Mouse (Mus musculus) hindbrain, postnatal 0 days (tissue): Measurements from ENCODE around the gene Adam4. TPM values are rescaled to one million over a fixed set of nuclear protein-coding genes. Genes with fewer than 3 reads are reported as not detected.
A peak's percentile ranks its signal among the peaks of the same experiment; 100 is the strongest.
"Not testable (repeated sequence)": the region's sequence is repeated elsewhere in the genome, so short reads cannot be mapped to it uniquely, and the experiment has no call there.

Experiments used
- ATAC-seq: fragments of 200-750 bp; cut with Nextera tagmentation; 2 replicates; pipeline ENCODE4 v1.8.0; 2017; ENCODE audit warnings: mild to moderate bottlenecking, moderate TSS enrichment, moderate library complexity
- DNase-seq: peaks from one replicate; pipeline ENCODE4 v3.0.0-alpha.2; 2015; ENCODE audit warnings: low spot score
- H3K27ac ChIP-seq: fragments of 300-500 bp; sonication (generic); 2 replicates; pipeline ENCODE4 v1.5.1; 2014; ENCODE audit warnings: mild to moderate bottlenecking
- H3K27me3 ChIP-seq: fragments of 300-500 bp; sonication (generic); 2 replicates; pipeline ENCODE4 v1.6.1; 2014; ENCODE audit warnings: low read length, mixed read lengths; ENCODE audit not compliant: insufficient read depth
- H3K36me3 ChIP-seq: fragments of 300-500 bp; sonication (generic); 2 replicates; pipeline ENCODE4 v1.6.1; 2014; ENCODE audit warnings: low read length, mixed read lengths; ENCODE audit not compliant: insufficient read depth
- H3K4me1 ChIP-seq: fragments of 300-500 bp; sonication (generic); 2 replicates; pipeline ENCODE4 v1.6.1; 2014; ENCODE audit warnings: antibody characterized with exemption, low read length, mixed read lengths; ENCODE audit not compliant: insufficient read depth
- H3K4me2 ChIP-seq: fragments of 300-500 bp; sonication (generic); 2 replicates; pipeline ENCODE4 v1.6.1; 2014; ENCODE audit warnings: low read depth, mild to moderate bottlenecking, low read length, moderate library complexity, mixed read lengths
- H3K4me3 ChIP-seq: fragments of 300-500 bp; sonication (generic); 2 replicates; pipeline ENCODE4 v1.5.1; 2014; ENCODE audit warnings: low read length
- H3K9ac ChIP-seq: fragments of 300-500 bp; sonication (generic); replicated peaks from 2 replicates; pipeline ENCODE4 v1.6.1; 2014; ENCODE audit warnings: mild to moderate bottlenecking, low read length, moderate library complexity, mixed read lengths
- H3K9me3 ChIP-seq: fragments of 300-500 bp; sonication (generic); 2 replicates; pipeline ENCODE4 v1.6.1; 2016; ENCODE audit warnings: low read length, mixed read lengths
- CTCF ChIP-seq: IDR thresholded peaks from 2 replicates; pipeline ENCODE4 v1.5.1; 2016; ENCODE audit warnings: antibody characterized with exemption, control low read depth, low read depth
- WGBS: fragments of 180-500 bp; shearing (Covaris S2); extraction: QIAGEN DNeasy Blood & Tissue Kit; methylation state at CpG from one replicate; pipeline ENCODE4 v1.1.7; 2014; 5-methylcytosine and 5-hydroxymethylcytosine counted together
- polyA plus RNA-seq: library from polyadenylated mRNA; unstranded; fragments of >200 nt; fragmentation: Nextera tagmentation; extraction: Ambion mirVana; gene quantifications from 2 replicates; pipeline ENCODE4 v1.2.1, GENCODE M21; 2015
- total RNA-seq: library from RNA; depleted of rRNA; stranded (reverse); fragments of >200 nt; gene quantifications from 2 replicates; pipeline ENCODE4 v1.2.3, GENCODE M21; 2014; rRNA removed

Adam4 gene
- total RNA-seq (1.5 TPM in 2 replicates), polyA plus RNA-seq (0.11 TPM in 2 replicates)

DNA sequence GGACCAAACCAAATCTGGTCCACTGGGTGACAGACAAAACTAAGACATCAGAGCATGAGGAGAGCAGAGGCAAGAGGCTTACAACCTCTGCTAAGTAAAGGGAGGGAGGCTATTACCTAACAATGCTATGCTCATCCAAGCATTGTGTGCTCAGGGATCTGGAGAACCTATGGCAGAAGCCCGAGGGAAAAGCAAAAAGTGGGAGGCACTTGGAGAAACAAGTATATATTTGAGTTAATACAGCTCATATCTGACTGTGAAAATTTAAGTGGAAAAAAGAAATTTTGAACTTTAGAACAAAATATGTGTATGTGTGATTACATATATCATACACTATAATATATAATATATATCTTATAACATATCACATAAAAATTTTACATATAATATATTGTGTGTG lies at the start of gene Adam4:
Gene Adam4, minus strand, starts transcription at position 101 of the 400 bp plus-strand sequence.
- Histone ChIP-seq H3K9ac (no peak within 1 kb of the TSS), H3K36me3 (no peaks in the 10 kb centered on the region), H3K27ac (no peak within 1 kb of the TSS), H3K4me2 (no peak within 1 kb of the TSS), H3K9me3 (no peaks in the 10 kb centered on the region), H3K27me3 (no peaks in the 10 kb centered on the region), H3K4me3 (no peak within 1 kb of the TSS), H3K4me1 (no peaks in the 10 kb centered on the region)
- TF ChIP-seq CTCF, result no peak
- DNase-seq (no peak), ATAC-seq (no peak)
- 100% methylated on average over 1 of the region's 1 CpGs for WGBS

DNA sequence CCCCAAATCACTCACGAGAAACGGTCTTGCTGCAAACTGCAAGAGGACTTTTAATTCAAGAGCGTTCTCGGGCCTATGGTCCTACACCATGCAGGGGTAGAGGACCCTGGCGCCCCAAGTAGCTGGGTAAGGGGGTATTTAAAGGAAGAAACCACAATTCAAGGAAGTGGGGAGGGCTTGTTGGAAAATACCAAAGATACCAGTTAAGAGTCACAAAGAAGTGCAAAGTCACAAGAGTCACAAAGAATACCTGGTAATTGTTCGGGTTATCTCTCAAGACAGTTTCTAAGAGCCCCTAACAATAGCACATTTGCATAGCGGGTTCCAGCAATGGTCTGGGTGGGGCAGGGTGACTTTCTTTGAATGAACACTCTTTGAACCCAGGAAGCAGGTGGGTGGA lies 37.3 kb upstream of the Adam4 start:
- 95% methylated on average over 7 of the region's 7 CpGs for WGBS
- not testable (repeated sequence) for ATAC-seq, DNase-seq

DNA sequence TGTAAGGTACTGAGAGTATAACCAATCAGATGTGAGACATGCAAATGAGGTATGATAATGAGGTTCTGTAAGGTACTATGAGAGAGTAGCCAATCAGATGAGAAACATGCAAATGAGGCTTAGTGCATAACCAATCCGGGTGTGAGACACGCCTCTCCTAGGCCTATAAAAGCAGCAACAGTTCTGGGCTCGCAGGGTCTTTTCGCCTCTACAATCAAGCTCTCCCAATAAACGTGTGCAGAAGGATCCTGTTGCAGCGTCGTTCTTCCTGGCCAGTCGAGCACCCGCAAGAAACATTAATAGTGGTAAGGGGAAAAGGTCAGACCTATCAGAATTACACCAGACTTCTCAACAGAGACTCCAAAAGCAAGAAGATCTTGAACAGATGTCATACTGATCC lies 17.2 kb upstream of the Adam4 start:
- H3K9ac ChIP-seq, DNase-seq, H3K4me2 ChIP-seq, H3K4me3 ChIP-seq, H3K27ac ChIP-seq, H3K9me3 ChIP-seq, ATAC-seq, H3K27me3 ChIP-seq, H3K36me3 ChIP-seq, H3K4me1 ChIP-seq: not testable (repeated sequence)
- 96% methylated on average over 9 of the region's 9 CpGs for WGBS

More for the DNA sequence above, 37.3 kb upstream of the Adam4 start:
- H3K9ac ChIP-seq, H3K4me3 ChIP-seq, H3K4me1 ChIP-seq, H3K36me3 ChIP-seq, H3K9me3 ChIP-seq, H3K4me2 ChIP-seq, H3K27me3 ChIP-seq, H3K27ac ChIP-seq: not testable (repeated sequence)

DNA sequence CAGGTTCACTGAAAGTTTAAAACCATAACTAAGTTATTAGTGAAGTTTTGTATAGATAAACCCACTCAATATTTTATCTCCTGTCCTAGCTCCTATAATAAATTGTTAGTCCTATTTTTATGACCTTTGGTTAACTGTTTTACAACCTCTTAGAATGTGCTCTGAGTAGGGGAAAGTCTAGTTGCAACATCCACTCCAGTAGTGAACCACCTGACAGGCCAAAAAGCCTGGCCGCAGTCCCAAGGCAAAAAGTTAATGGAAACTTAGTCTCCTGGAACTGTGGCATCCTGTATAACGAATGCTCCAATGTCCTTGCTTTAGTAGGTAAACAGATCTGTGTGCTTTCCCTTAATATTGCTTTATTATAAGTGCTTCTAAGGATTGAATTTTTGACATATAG lies 13.0 kb upstream of the Adam4 start:
- DNase-seq, H3K9me3 ChIP-seq: not testable (repeated sequence)
- WGBS, result 92% methylated on average over 2 of the region's 2 CpGs

DNA sequence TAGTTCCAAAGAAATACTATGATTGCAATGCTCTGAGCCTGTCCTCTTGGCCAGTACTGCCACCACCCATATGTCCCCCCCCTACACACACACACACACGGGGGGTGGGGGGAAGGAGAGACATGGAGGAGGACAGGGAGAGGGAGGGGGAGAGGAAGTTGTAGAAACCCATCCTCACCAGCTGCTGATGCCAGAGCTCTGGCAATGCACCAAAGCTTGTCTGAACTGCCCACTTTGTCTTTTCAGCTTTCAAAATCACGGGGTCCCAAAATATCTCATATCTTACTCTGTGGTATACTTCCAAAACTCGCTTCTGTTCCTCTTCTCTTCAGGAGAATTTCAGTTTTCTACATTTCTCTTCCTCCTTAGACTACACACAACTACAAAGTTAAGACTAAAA lies 8.5 kb downstream of the Adam4 start:
- Histone ChIP-seq H3K27ac (no peak overlapping the region), H3K27me3 (no peaks in the 10 kb centered on the region), H3K9ac (no peak overlapping the region), H3K4me2 (no peak overlapping the region), H3K36me3 (no peaks in the 10 kb centered on the region), H3K4me3 (no peak overlapping the region), H3K4me1 (no peaks in the 10 kb centered on the region), H3K9me3 (no peaks in the 10 kb centered on the region)
- no peak for TF ChIP-seq CTCF
- ATAC-seq (no peak), DNase-seq (peak; percentile 3)
- WGBS, result 68% methylated on average over 3 of the region's 3 CpGs

More for the DNA sequence above, 13.0 kb upstream of the Adam4 start:
- not testable (repeated sequence) for H3K4me2 ChIP-seq, H3K4me1 ChIP-seq, H3K36me3 ChIP-seq, H3K4me3 ChIP-seq, H3K27ac ChIP-seq, H3K27me3 ChIP-seq, ATAC-seq, H3K9ac ChIP-seq

DNA sequence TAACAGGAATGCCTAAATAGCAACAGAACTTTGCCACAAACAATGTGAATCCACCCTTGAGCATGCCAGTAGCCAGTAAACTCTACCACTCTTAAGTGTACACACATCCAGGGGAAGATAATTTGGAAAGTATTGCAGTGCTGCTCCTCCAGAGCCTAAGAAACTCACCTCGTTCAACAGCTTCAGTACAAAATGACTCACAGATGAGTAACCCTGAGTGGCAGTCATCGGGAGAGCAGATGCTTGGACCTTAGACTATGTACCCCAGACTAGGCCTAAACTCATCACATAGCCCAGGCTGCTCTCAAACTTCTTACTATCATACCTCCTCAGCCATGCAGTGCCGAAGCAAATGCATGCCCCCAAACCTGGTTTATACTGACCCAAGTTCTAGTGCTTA lies 12.8 kb downstream of the Adam4 start:
- H3K36me3 ChIP-seq, result no peaks in the 10 kb centered on the region
- H3K9ac ChIP-seq, result no peak overlapping the region
- H3K27ac ChIP-seq, result no peak overlapping the region
- no peak for ATAC-seq
- DNase-seq, result no peak
- no peaks in the 10 kb centered on the region for H3K9me3 ChIP-seq
- H3K4me3 ChIP-seq, result no peak overlapping the region
- H3K4me2 ChIP-seq, result no peak overlapping the region
- no peak for TF ChIP-seq CTCF
- H3K27me3 ChIP-seq, result no peaks in the 10 kb centered on the region
- H3K4me1 ChIP-seq, result no peaks in the 10 kb centered on the region
- WGBS, result 91% methylated on average over 3 of the region's 3 CpGs

DNA sequence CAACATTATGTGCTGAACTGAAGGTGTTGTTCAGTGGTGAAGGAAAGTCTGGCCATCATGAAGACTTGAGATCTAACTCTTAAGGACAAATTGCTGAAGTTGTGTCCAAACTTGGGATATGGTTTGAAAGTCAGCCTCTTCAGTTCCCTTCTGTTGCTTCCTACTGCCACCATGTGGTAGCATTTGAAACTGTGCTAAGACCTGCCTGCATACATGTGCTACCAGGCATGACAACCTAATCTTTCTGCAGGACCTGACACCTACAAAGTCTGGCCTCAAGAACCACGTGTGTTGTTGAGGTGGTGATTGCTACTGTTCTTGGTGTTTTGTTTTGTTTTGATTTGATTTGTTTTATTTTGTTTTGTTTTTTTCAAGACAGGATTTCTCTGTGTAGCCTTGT lies 19.6 kb downstream of the Adam4 start:
- Histone ChIP-seq H3K4me3 (no peak overlapping the region), H3K36me3 (no peaks in the 10 kb centered on the region), H3K4me2 (no peak overlapping the region), H3K4me1 (no peaks in the 10 kb centered on the region), H3K9ac (no peak overlapping the region), H3K9me3 (no peaks in the 10 kb centered on the region), H3K27ac (no peak overlapping the region), H3K27me3 (no peaks in the 10 kb centered on the region)
- 18% methylated on average over 1 of the region's 1 CpGs for WGBS
- peak; percentile 43; the same call in 1 of the 2 replicates for ATAC-seq
- peak; percentile 93 for TF ChIP-seq CTCF
- peak; percentile 83 for DNase-seq

DNA sequence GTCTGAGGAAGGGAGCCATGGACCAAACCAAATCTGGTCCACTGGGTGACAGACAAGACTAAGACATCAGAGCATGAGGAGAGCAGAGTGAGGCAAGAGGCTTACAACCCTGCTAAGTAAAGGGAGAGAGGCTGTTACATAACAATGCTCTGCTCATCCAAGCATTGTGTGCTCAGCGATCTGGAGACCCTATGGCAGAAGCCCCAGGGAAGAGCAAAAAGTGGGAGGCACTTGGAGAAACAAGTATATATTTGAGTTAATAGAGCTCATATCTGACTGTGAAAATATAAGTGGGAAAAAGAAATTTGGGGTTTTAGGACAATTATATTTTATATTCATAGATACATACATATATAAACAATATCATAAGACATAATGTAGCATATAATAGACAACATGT lies 42.4 kb downstream of the Adam4 start, which contains the start of gene Gm4787:
Gene Gm4787, minus strand, starts transcription at position 101 of the 400 bp plus-strand sequence.
- not testable (repeated sequence) for H3K4me1 ChIP-seq, H3K4me3 ChIP-seq, DNase-seq, H3K27ac ChIP-seq, H3K9me3 ChIP-seq, H3K36me3 ChIP-seq, ATAC-seq, H3K27me3 ChIP-seq, H3K9ac ChIP-seq, H3K4me2 ChIP-seq
- 75% methylated on average over 1 of the region's 1 CpGs for WGBS
